Mouse (Mus musculus): ENCODE data around the gene Csgalnact2. TPM values are rescaled to one million over a fixed set of nuclear protein-coding genes. Genes with fewer than 3 reads are reported as not detected.

Gene Csgalnact2
- total RNA-seq (2021) = 10 to 100 TPM; 18.2 to 18.5 TPM

DNA sequence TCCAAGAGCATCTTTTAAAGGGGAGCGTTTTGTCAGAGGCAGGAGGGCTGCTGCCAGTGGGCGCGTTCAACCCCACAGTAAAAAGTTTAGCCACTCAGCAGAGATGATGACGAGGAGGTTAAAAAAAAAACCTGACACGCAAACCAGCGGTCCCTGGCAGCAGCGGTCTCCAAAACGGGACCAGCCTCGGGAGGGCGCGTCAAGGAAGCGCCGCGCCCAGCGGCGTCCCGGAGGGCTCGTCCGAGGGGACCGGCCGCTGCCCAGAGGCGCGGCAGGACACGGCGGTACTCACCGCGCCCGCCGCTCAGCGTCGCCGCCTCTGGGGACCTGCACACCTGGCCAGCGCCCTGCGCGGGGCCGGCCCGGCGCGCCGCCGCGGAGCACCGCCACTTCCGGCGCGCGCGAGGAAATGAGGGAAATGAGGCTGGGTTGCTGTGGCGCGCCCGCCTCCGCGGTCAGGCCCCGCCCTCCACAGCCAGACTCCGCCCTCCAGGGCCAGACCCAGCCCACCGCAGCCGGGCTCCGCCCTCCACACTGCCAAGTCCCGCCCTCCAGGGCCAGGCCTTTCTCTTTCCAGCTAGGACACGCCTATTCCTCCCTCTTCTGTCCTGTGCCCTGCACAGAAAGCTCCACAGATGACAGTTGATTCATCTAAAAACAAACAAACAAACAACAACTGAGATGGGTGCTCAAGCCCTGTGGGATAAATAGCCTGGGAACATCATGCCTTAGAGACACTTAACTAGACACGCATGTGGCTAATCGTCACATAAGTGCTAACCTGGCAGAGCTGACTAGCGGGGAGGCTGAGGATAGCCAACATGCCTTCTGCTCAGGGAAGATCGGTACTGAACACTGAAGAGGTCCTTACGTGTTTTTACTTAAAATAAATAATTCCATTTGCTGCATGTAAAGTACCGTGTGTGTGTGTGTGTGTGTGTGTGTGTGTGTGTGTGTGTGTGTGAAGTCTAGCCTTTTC is at the start of gene Csgalnact2:
Gene Csgalnact2 (minus strand): TSS at position 410 of the 979 bp plus-strand sequence.
- DNase-seq = peak; percentile 97 to 98
- intact Hi-C loops (cut with DNase I) = loop anchor here (10.0 kb wide), 1 partner anchor 1514 kb away; the partner anchor contains the start of gene Zfp422

DNA sequence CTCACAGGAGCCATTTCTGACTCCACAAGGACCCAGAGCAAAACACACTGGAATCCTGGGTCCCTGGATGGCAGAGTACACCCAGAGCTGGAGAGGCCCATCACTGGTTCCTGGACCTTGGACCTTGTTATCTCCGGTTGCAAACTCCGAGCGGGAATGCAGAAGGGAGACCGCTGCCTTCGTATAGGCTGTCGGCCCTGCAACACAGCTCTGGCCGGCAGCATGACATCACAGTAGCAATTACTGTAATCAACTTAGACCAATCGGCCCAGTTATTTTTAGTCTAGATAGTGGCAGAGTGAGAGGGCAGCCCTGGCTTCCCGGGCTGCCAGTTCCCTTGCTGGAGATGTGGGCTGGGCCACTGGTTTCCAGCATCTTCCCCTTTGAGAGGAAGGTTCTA is 49.7 kb upstream of the Csgalnact2 start:
- intact Hi-C loops (cut with DNase I) = no loop called here
- DNase-seq = no peak

GRCm38 (mm10) chr6:118187285-118187641 is 48.3 kb upstream of the Csgalnact2 start:
- intact Hi-C loops (cut with DNase I) = no loop called here

GRCm38 (mm10) chr6:118186620-118187284 is 47.8 kb upstream of the Csgalnact2 start:
- intact Hi-C loops (cut with DNase I) = no loop called here
- no peak for DNase-seq

More at GRCm38 (mm10) chr6:118187285-118187641, 48.3 kb upstream of the Csgalnact2 start:
- no peak for DNase-seq

DNA sequence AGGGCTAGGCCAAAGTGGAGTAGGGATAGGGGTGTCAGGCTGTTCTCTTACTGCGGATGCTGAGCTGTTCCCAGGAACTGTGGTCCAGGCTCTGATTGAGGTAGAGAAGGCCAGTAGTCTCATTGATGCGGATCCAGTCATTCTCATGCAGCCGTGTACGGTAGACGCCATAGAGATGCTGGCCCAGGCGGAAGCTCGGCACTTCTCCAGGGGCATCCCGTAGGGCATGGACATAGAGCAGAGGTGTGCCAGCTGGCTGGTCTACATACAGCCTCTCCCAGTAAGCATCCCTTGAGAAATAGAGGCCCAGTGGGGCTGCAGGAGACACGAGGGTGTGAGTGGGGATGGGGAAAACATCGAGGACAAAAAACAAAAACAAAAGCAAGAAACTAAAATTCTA is 45.2 kb upstream of the Csgalnact2 start:
- DNase-seq = no peak
- intact Hi-C loops (cut with DNase I) = no loop called here

GRCm38 (mm10) chr6:118180085-118180423 is 41.1 kb upstream of the Csgalnact2 start:
- intact Hi-C loops (cut with DNase I) = no loop called here
- DNase-seq = no peak

- DNase-seq = peak; percentile 72 to 77
- intact Hi-C loops (cut with DNase I) = loop anchor here (1.0 to 10.0 kb wide), 3 partner anchors 200 to 335 kb away; partner anchors contain the start of gene Bms1
These were observed 40.6 kb upstream of the Csgalnact2 start for GRCm38 (mm10) chr6:118179316-118180084.

GRCm38 (mm10) chr6:118173975-118174328 is 35.0 kb upstream of the Csgalnact2 start:
- DNase-seq = no peak

GRCm38 (mm10) chr6:118173251-118173974 is 34.5 kb upstream of the Csgalnact2 start:
- no peak for DNase-seq
- intact Hi-C loops (cut with DNase I) = loop anchor here (10.0 kb wide), 1 partner anchor 341 kb away; no protein-coding TSS in a partner anchor

More at GRCm38 (mm10) chr6:118173975-118174328, 35.0 kb upstream of the Csgalnact2 start:
- intact Hi-C loops (cut with DNase I) = loop anchor here (10.0 kb wide), 1 partner anchor 341 kb away; no protein-coding TSS in a partner anchor

GRCm38 (mm10) chr6:118171386-118171785 is 32.4 kb upstream of the Csgalnact2 start:
- intact Hi-C loops (cut with DNase I) = loop anchor here (10.0 kb wide), 1 partner anchor 343 kb away; no protein-coding TSS in a partner anchor
- DNase-seq = no peak

DNA sequence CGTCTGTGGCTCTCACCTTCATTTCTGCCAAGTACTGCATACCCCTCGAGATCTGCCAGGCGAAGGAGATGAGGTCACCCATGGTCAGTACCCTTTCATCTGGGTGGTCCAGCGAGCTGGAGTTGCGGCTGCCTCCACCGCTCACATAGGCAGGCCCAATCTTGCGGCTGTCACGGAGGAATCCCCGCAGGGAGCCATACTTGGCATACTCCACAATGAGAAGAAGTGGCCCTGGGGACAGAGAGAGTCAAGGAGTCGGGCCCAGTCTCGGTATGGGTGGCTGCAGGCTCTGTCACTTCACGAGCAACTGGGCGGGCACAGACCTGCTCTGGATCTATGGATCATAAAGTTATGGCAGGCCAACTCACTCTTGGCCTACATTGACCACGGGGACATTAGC is 29.2 kb upstream of the Csgalnact2 start:
- no peak for DNase-seq
- intact Hi-C loops (cut with DNase I) = no loop called here

- DNase-seq = no peak
- intact Hi-C loops (cut with DNase I) = no loop called here
These were observed 28.1 kb upstream of the Csgalnact2 start for GRCm38 (mm10) chr6:118167013-118167412.

DNA sequence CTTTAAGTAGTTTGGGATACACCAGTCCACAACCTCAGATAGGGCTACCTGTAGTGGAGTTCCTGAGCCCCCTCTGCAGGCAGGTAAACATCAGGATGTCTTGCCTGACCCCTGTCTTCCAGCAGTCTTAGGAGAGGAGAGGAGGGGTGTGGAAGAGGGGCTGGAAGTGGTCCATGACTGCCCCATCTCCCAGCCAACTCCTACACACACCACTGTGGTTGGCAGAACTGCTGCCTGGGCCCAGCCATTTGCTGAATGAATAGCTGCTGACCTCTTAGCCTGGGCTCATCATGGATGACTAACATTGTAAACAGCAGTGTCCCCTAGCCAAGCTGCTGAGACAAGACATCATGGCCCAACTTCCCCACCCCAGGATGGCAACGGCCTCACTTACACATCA is 26.6 kb upstream of the Csgalnact2 start:
- intact Hi-C loops (cut with DNase I) = no loop called here
- no peak for DNase-seq

GRCm38 (mm10) chr6:118164691-118165090 is 25.8 kb upstream of the Csgalnact2 start:
- intact Hi-C loops (cut with DNase I) = no loop called here
- no peak for DNase-seq

- no peak for DNase-seq
- intact Hi-C loops (cut with DNase I) = no loop called here
These were observed 24.1 kb upstream of the Csgalnact2 start for GRCm38 (mm10) chr6:118163086-118163485.

GRCm38 (mm10) chr6:118162457-118163082 is 23.6 kb upstream of the Csgalnact2 start:
- intact Hi-C loops (cut with DNase I) = no loop called here
- no peak for DNase-seq

DNA sequence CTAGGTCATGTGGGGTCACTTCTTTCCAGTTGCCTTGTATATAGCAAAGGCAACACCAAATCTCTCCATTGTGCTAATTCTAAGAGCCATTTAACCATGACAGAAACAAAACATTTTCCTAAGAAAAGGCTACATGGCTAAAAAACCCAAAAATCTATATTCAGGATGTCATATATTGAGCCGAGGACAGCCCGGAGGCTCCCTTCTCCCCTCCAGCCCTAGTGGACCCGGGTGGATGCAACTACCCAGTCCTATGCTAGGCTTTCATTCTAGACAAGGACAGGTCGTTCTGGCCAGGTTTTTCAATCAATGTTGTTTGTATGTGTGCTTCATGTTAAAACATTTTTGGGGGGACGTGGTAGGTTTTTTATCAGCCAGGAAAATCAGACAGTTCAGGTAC is 14.2 kb upstream of the Csgalnact2 start:
- DNase-seq = no peak
- intact Hi-C loops (cut with DNase I) = no loop called here

- DNase-seq = no peak
- intact Hi-C loops (cut with DNase I) = no loop called here
These were observed 12.0 kb upstream of the Csgalnact2 start for GRCm38 (mm10) chr6:118150988-118151387.

DNA sequence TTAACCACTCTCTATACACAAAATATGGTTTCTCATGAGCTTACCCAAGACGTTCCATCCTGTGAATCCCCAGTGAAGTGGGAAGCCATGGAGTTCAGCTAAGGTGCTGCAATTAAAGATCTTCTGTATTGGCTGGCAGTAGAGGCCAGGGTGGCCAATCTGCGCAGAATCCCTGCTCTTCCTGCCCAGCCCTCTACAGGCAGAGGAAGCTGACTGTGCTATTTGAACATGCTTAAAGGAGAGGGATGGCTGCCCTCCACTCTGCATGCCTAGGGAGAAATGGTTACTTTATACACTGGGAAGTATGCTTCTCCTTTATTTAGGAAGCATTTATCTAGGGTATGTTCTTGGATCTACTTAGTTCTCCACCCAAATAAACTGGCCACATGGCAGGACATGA is 11.6 kb upstream of the Csgalnact2 start:
- intact Hi-C loops (cut with DNase I) = no loop called here
- DNase-seq = no peak

GRCm38 (mm10) chr6:118150128-118150527 is 11.2 kb upstream of the Csgalnact2 start:
- no peak for DNase-seq
- intact Hi-C loops (cut with DNase I) = no loop called here
